Mouse (Mus musculus) G1E (cell line): ENCODE data around the gene Cenpf.

Experiments used
- CTCF ChIP-seq: IDR thresholded peaks from 2 replicates; pipeline ENCODE4 v1.5.1; 2012; ENCODE audit warnings: low read depth, low read length, inconsistent platforms, mixed read lengths
- GATA1 ChIP-seq: IDR thresholded peaks from 2 replicates; pipeline ENCODE4 v1.6.1; 2012; ENCODE audit warnings: borderline replicate concordance, low read length, inconsistent platforms, mixed read lengths
- POLR2AphosphoS5 ChIP-seq: IDR thresholded peaks from 2 replicates; pipeline ENCODE4 v1.6.1; 2012; ENCODE audit warnings: low read depth, low read length, inconsistent platforms; ENCODE audit not compliant: insufficient replicate concordance
- TAL1 ChIP-seq: conservative IDR thresholded peaks from 2 replicates; pipeline ENCODE4 v1.6.1; 2012; ENCODE audit warnings: low read depth, low read length, inconsistent platforms, mixed read lengths

GRCm38 (mm10) chr1:189631906-189632675 is 55.8 kb downstream of the Cenpf start:
- TF ChIP-seq TAL1 (no peak), CTCF (no peak), GATA1 (no peak), POLR2AphosphoS5 (no peak)
